Mouse (Mus musculus) layer of hippocampus, postnatal 10 days (tissue): ENCODE measurements at regions not wholly inside any gene's neighbourhood (a gene's known extent, or its start where the extent isn't known, plus 50 kb on each side); places are given as distances from the start of the nearest gene placed in this dataset.

Source experiments
- microRNA-seq, 2 experiments: library from miRNA; unstranded; fragments of <30 nt; microRNA quantifications; one replicate each; pipeline ENCODE4 v1.2.0; 2021

Small RNA genes in the stretch of these regions (microRNA-seq; reads per million reads assigned to microRNA genes)
- gene Gm28003, result 0 reads per million in 2 experiments
- 0.22 to 0.98 reads per million in 2 experiments for gene Mir802
